Mouse (Mus musculus) forebrain, embryonic 12.5 days (tissue): ENCODE measurements around the gene Ascl5. TPM values are rescaled to one million over a fixed set of nuclear protein-coding genes. Genes with fewer than 3 reads are reported as not detected.

ENCODE experiments used
- ATAC-seq: fragments of 200-750 bp; cut with Nextera tagmentation; 2 replicates; pipeline ENCODE4 v1.8.0; 2017; ENCODE audit warnings: moderate TSS enrichment; ENCODE audit not compliant: low FRiP score
- H3K27ac ChIP-seq: fragments of 300-500 bp; sonication (generic); 2 replicates; pipeline ENCODE4 v1.5.1; 2016; ENCODE audit warnings: mild to moderate bottlenecking
- H3K27me3 ChIP-seq: fragments of 300-500 bp; sonication (generic); 2 replicates; pipeline ENCODE4 v1.6.1; 2016; ENCODE audit warnings: mild to moderate bottlenecking
- H3K36me3 ChIP-seq: fragments of 300-500 bp; sonication (generic); replicated peaks from 2 replicates; pipeline ENCODE4 v1.6.1; 2016; ENCODE audit warnings: mild to moderate bottlenecking
- H3K4me1 ChIP-seq: fragments of 300-500 bp; sonication (generic); 2 replicates; pipeline ENCODE4 v1.6.1; 2016
- H3K4me2 ChIP-seq: fragments of 300-500 bp; sonication (generic); 2 replicates; pipeline ENCODE4 v1.6.1; 2016; ENCODE audit warnings: mild to moderate bottlenecking, moderate library complexity
- H3K4me3 ChIP-seq: fragments of 300-500 bp; sonication (generic); replicated peaks from 2 replicates; pipeline ENCODE4 v1.5.1; 2016; ENCODE audit warnings: mild to moderate bottlenecking
- H3K9ac ChIP-seq: fragments of 300-500 bp; sonication (generic); 2 replicates; pipeline ENCODE4 v1.6.1; 2016; ENCODE audit warnings: mild to moderate bottlenecking
- H3K9me3 ChIP-seq: fragments of 300-500 bp; sonication (generic); 2 replicates; pipeline ENCODE4 v1.6.1; 2016
- WGBS: fragments of 180-500 bp; shearing (Covaris S2); methylation state at CpG from one replicate; pipeline ENCODE4 v1.1.7; 2016; 5-methylcytosine and 5-hydroxymethylcytosine counted together
- polyA plus RNA-seq: library from polyadenylated mRNA; unstranded; fragments of >200 nt; fragmentation: Nextera tagmentation; extraction: Ambion mirVana; gene quantifications from 2 replicates; pipeline ENCODE4 v1.2.1, GENCODE M21; 2016

The Ascl5 gene
- polyA plus RNA-seq, 1 experiment from 2014 or later: not detected

- Histone ChIP-seq H3K4me1 (no peaks in the 10 kb centered on the region), H3K9ac (no peak overlapping the region), H3K4me3 (no peak overlapping the region), H3K9me3 (no peaks in the 10 kb centered on the region), H3K4me2 (no peak overlapping the region), H3K27ac (no peak overlapping the region), H3K27me3 (no peaks in the 10 kb centered on the region), H3K36me3 (no peaks in the 10 kb centered on the region)
- 87% methylated on average over 5 of the region's 5 CpGs for WGBS
- no peak for ATAC-seq
Measured at GRCm38 (mm10) chr1:136094807-136095206, 44.2 kb downstream of the Ascl5 start.

Other genes with a start within 250 kb of the Ascl5 start
- 0.84 and 0.87 TPM in 2 replicates for gene Lad1, start 232.2 kb upstream of the Ascl5 start, polyA plus RNA-seq
- gene Tnnt2, start 214.4 kb upstream of the Ascl5 start, polyA plus RNA-seq: 1.5 TPM in 2 replicates
- gene Pkp1, start 131.6 kb upstream of the Ascl5 start, polyA plus RNA-seq: 0.13 and 0.20 TPM in 2 replicates
- not detected in 2 replicates for gene Igfn1, start 44.5 kb upstream of the Ascl5 start, polyA plus RNA-seq
- 126 and 128 TPM in 2 replicates for gene Tmem9, start 42.7 kb upstream of the Ascl5 start, polyA plus RNA-seq
- 0.10 and 0.17 TPM in 2 replicates for gene Cacna1s, start 1.9 kb downstream of the Ascl5 start, polyA plus RNA-seq
- 45.7 and 47.7 TPM in 2 replicates for gene Kif21b, start 80.6 kb downstream of the Ascl5 start, polyA plus RNA-seq
- 0.20 TPM in 1 of 2 replicates, not detected in the other for gene Mroh3, start 162.0 kb downstream of the Ascl5 start, polyA plus RNA-seq
- gene Inava, start 183.5 kb downstream of the Ascl5 start, polyA plus RNA-seq: 13.9 and 15.1 TPM in 2 replicates
- gene Gpr25, start 210.1 kb downstream of the Ascl5 start, polyA plus RNA-seq: not detected in 2 replicates